Mouse (Mus musculus) midbrain, embryonic 16.5 days (tissue): ENCODE measurements at regions not wholly inside any gene's neighbourhood (a gene's known extent, or its start where the extent isn't known, plus 50 kb on each side); places are given as distances from the start of the nearest gene placed in this dataset.
A peak's percentile ranks its signal among the peaks of the same experiment; 100 is the strongest.

Experiments used
- ATAC-seq: fragments of 200-750 bp; cut with Nextera tagmentation; 2 replicates; pipeline ENCODE4 v1.8.0; 2017; ENCODE audit warnings: moderate TSS enrichment
- H3K27ac ChIP-seq: fragments of 300-500 bp; sonication (generic); 2 replicates; pipeline ENCODE4 v1.5.1; 2014; ENCODE audit warnings: mild to moderate bottlenecking, low read length, mixed read lengths
- H3K27me3 ChIP-seq: fragments of 300-500 bp; sonication (generic); 2 replicates; pipeline ENCODE4 v1.6.1; 2014; ENCODE audit warnings: low read depth, low read length, mixed read lengths; ENCODE audit not compliant: control insufficient read depth, insufficient read depth
- H3K36me3 ChIP-seq: fragments of 300-500 bp; sonication (generic); 2 replicates; pipeline ENCODE4 v1.6.1; 2014; ENCODE audit warnings: mild to moderate bottlenecking, low read length, moderate library complexity, mixed read lengths; ENCODE audit not compliant: control insufficient read depth, insufficient read depth
- H3K4me1 ChIP-seq: fragments of 300-500 bp; sonication (generic); 2 replicates; pipeline ENCODE4 v1.6.1; 2014; ENCODE audit warnings: mild to moderate bottlenecking, low read length, mixed read lengths; ENCODE audit not compliant: control insufficient read depth, insufficient read depth
- H3K4me2 ChIP-seq: fragments of 300-500 bp; sonication (generic); 2 replicates; pipeline ENCODE4 v1.6.1; 2014; ENCODE audit warnings: mild to moderate bottlenecking, low read length, mixed read lengths
- H3K4me3 ChIP-seq: fragments of 300-500 bp; sonication (generic); 2 replicates; pipeline ENCODE4 v1.5.1; 2014; ENCODE audit warnings: low read depth, mild to moderate bottlenecking, low read length, moderate library complexity, mixed read lengths
- H3K9ac ChIP-seq: fragments of 300-500 bp; sonication (generic); 2 replicates; pipeline ENCODE4 v1.6.1; 2014; ENCODE audit warnings: low read depth, low read length, mixed read lengths
- H3K9me3 ChIP-seq: fragments of 300-500 bp; sonication (generic); replicated peaks from 2 replicates; pipeline ENCODE4 v1.6.1; 2014; ENCODE audit warnings: mild to moderate bottlenecking, low read length, mixed read lengths; ENCODE audit not compliant: control insufficient read depth, poor library complexity, severe bottlenecking
- WGBS: fragments of 180-500 bp; shearing (Covaris S2); extraction: QIAGEN DNeasy Blood & Tissue Kit; methylation state at CpG from one replicate; pipeline ENCODE4 v1.1.7; 2014; 5-methylcytosine and 5-hydroxymethylcytosine counted together

DNA sequence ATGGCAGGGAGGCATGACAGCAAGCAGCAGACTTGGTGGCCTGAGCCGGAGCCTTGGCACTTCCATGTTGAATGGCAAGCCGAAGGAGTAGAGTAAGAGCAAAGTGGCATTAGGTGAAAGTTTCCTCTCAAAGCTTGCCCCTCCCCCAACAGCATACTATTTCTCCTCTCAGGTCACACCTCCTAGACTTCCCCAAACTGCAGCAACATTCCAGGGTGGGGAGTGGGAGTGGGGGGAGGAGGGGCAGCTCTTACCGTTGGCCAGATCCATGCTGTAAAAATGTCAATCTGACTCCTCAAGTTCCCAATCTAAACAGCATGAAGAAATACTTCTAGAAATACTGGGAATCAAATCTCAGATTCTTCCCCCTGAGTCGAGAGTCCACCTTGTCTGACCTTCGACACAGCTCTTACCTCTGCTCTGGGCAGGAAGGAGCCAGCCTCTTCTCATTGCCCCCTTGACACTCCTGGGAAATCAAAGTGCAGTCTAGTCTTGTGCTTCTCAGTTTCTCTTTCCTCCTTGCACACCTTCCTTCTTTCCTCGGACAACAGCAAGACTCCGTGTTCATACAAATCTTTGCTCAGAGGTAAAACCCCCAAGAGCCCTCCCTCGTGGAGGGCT is 794.9 kb upstream of the BB014433 start:
- H3K27ac ChIP-seq: no peak overlapping the region
- H3K4me3 ChIP-seq: no peak overlapping the region
- WGBS: 88% methylated on average over 8 of the region's 8 CpGs
- H3K27me3 ChIP-seq: no peaks in the 10 kb centered on the region
- no peak overlapping the region for H3K4me2 ChIP-seq
- no peaks in the 10 kb centered on the region for H3K9me3 ChIP-seq
- no peak for ATAC-seq
- no peaks in the 10 kb centered on the region for H3K36me3 ChIP-seq
- no peaks in the 10 kb centered on the region for H3K4me1 ChIP-seq
- H3K9ac ChIP-seq: no peak overlapping the region

DNA sequence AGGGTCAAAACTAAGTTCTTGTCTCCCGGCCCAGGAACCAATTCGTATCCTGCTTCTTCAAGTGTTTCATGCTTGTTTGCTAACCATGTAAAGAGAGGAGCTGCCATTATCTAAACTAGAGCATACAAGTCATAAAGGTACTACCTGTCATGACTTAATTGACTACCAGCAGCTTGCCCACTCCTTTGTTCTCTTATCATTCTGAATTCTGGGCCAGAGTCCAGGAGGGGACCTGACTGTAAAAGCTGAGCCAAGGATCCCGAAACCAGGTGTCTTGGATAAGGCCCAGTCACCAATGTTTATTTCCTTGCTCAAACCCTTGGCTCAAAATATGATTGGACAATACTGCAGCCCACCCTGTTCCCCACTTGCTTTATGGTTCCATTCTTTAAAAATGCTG is 786.9 kb upstream of the BB014433 start:
- Histone ChIP-seq H3K4me1 (no peaks in the 10 kb centered on the region), H3K9ac (no peak overlapping the region), H3K4me2 (no peak overlapping the region), H3K27me3 (no peaks in the 10 kb centered on the region), H3K9me3 (no peaks in the 10 kb centered on the region), H3K36me3 (no peaks in the 10 kb centered on the region), H3K27ac (no peak overlapping the region), H3K4me3 (no peak overlapping the region)
- no peak for ATAC-seq
- WGBS: 96% methylated on average over 3 of the region's 3 CpGs

DNA sequence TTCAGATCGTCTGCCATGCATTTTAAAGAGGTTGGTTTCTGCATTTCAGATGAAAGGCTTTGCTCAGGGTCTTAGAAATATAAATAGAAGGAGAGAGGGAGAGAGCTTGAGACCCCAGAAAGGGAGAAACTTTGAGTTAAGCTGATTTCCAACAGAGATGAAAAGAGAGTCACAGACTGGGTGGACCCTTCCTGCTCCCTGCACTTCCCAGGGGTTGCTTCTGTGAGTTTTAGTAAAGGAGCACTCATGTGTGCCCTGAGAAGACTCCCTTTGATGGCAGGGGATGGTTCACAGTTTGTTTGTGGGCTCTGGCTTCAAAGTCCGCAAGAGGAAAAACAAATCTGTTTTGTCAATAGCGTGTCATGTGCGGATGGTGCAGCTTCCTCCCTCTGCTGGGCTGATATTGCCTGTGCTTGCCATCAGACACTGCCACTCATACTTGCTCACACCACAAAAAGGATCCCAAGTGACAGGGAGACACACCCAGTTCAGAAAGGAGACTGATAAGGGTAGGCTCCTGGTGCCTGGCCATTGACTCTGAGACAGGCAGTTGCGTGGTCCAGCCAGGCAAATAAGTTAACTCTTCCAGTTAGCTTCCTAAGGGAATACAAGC is 775.8 kb upstream of the BB014433 start:
- Histone ChIP-seq H3K9ac (no peak overlapping the region), H3K9me3 (no peaks in the 10 kb centered on the region), H3K27ac (no peak overlapping the region), H3K4me1 (peaks cover 4% of the 10 kb centered on the region), H3K4me3 (no peak overlapping the region), H3K36me3 (no peaks in the 10 kb centered on the region), H3K4me2 (no peak overlapping the region), H3K27me3 (no peaks in the 10 kb centered on the region)
- ATAC-seq: peak; percentile 79
- 8% methylated on average over 5 of the region's 5 CpGs for WGBS

DNA sequence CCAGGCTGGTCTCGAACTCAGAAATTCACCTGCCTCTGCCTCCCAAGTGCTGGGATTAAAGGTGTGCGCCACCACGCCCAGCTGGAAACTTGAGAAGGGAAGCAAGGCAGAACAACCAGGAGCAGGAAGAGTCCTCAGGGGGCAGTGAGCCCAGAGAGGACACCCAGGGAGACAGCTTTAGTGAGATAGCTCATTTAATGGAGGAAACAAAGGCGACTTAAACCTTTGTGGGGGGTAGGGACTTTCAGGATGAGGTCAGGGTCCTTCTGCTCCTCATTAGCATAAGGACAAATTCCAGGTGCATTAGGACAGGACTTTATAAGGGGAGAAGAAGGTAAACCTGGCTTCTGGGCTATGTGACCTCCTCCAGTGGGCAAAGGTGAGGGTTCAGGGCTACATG is 742.5 kb upstream of the BB014433 start:
- ATAC-seq: no peak
- Histone ChIP-seq H3K4me2 (no peak overlapping the region), H3K27me3 (no peaks in the 10 kb centered on the region), H3K9me3 (no peaks in the 10 kb centered on the region), H3K4me3 (no peak overlapping the region), H3K4me1 (no peaks in the 10 kb centered on the region), H3K9ac (no peak overlapping the region), H3K27ac (no peak overlapping the region), H3K36me3 (no peaks in the 10 kb centered on the region)
- 89% methylated on average over 4 of the region's 4 CpGs for WGBS
